9 mouse cellular contexts compared by ENCODE assay signal in genomic region chr6:98949703-98950191, GRCm38 (mm10).
DNase-seq lines count a peak whose midpoint lies in the region; ATAC-seq and TF ChIP-seq lines count a peak whose summit lies in the region.
"Had no signal": no experiment of that assay in that cellular context is flagged by ENCODE, and none has a peak within 500 bp of the region (broad histone marks: within the 10 kb centered on the region; RNA-seq: fewer than 3 reads in every experiment).

No protein-coding gene starts in this region.

- ATAC-seq in neural tube, embryonic 12.5 days (ENCODE audit: low FRiP score, low read depth): no peak
- ATAC-seq in heart, embryonic 14.5 days (ENCODE audit: insufficient number of reproducible peaks, insufficient read depth, low FRiP score, low read depth): no peak
- peak; percentile 80 for ATAC-seq in kidney, postnatal 0 days (replicated peaks; ENCODE audit: low FRiP score, low read depth)
- no peak for ATAC-seq in midbrain, embryonic 11.5 days (ENCODE audit: low FRiP score)

- no peak for DNase-seq in neural tube, embryonic 10.5 days (ENCODE audit: extremely low spot score, low spot score)
- DNase-seq in kidney, postnatal 0 days (ENCODE audit: low spot score): peak; percentile 62
- peak; percentile 88 for DNase-seq in midbrain, embryonic 11.5 days (ENCODE audit: low spot score, missing footprints)
- no peak for DNase-seq in cerebellum, postnatal 4 days (ENCODE audit: low spot score in 2 of 2)
- no peak for DNase-seq in layer of hippocampus, adult 9-11 months
- DNase-seq in cerebellum, postnatal 36 days: no peak

- no peak overlapping the region for H3K27ac ChIP-seq in neural tube, embryonic 12.5 days
- H3K27ac ChIP-seq in heart, embryonic 14.5 days (replicated peaks in 1 of 2; ENCODE audit: control insufficient read depth in 1 of 2, insufficient read depth in 1 of 2, low read depth in 2 of 2, low read length in 2 of 2): peak overlapping the region; percentile 11 to 62; a peak in 3 of 4 replicates
- H3K27ac ChIP-seq in kidney, postnatal 0 days: peak overlapping the region; percentile 80
- peak overlapping the region; percentile 5; the same call in 1 of the 2 replicates for H3K27ac ChIP-seq in midbrain, embryonic 11.5 days (ENCODE audit: low read depth, low read length)
- H3K27ac ChIP-seq: macrophage had no signal

- H3K27me3 ChIP-seq in neural tube, embryonic 12.5 days (replicated peaks): no peaks in the 10 kb centered on the region
- H3K27me3 ChIP-seq in heart, embryonic 14.5 days (ENCODE audit: control insufficient read depth, insufficient read depth, low read length): no peaks in the 10 kb centered on the region
- no peaks in the 10 kb centered on the region for H3K27me3 ChIP-seq in kidney, postnatal 0 days (ENCODE audit: insufficient read depth, low read length)
- H3K27me3 ChIP-seq in midbrain, embryonic 11.5 days (ENCODE audit: control insufficient read depth, insufficient read depth, low read length): no peaks in the 10 kb centered on the region

- no peak overlapping the region for H3K4me2 ChIP-seq in neural tube, embryonic 12.5 days (replicated peaks)
- H3K4me2 ChIP-seq in heart, embryonic 14.5 days (ENCODE audit: low read length): 0 out of 2 replicates have a peak overlapping the region, but pooled peaks have one; percentile 6
- H3K4me2 ChIP-seq in kidney, postnatal 0 days (ENCODE audit: low read length): peak overlapping the region; percentile 4; the same call in 1 of the 2 replicates
- H3K4me2 ChIP-seq in midbrain, embryonic 11.5 days: no peak overlapping the region

- TF ChIP-seq CTCF in kidney, postnatal 0 days (IDR thresholded peaks at IDR 0.05; ENCODE audit: low read depth): peak; percentile 16; the same call in 1 of the 2 replicates

- no peak overlapping the region for H3K4me3 ChIP-seq in neural tube, embryonic 12.5 days
- H3K4me3 ChIP-seq in heart, embryonic 14.5 days (ENCODE audit: control insufficient read depth in 1 of 2, insufficient read depth in 1 of 2, low read depth in 1 of 2, low read length in 2 of 2): no peak overlapping the region
- no peak overlapping the region for H3K4me3 ChIP-seq in kidney, postnatal 0 days (replicated peaks; ENCODE audit: low read depth, low read length)
- no peak overlapping the region for H3K4me3 ChIP-seq in midbrain, embryonic 11.5 days (ENCODE audit: low read depth, low read length)

- H3K9me3 ChIP-seq in neural tube, embryonic 12.5 days: no peaks in the 10 kb centered on the region
- no peaks in the 10 kb centered on the region for H3K9me3 ChIP-seq in heart, embryonic 14.5 days (ENCODE audit: control insufficient read depth, low read length)
- no peaks in the 10 kb centered on the region for H3K9me3 ChIP-seq in kidney, postnatal 0 days (replicated peaks; ENCODE audit: low read length)
- no peaks in the 10 kb centered on the region for H3K9me3 ChIP-seq in midbrain, embryonic 11.5 days (ENCODE audit: control insufficient read depth, low read length)

- WGBS in neural tube, embryonic 12.5 days: 29% methylated on average over 6 of the region's 6 CpGs
- 24% methylated on average over 6 of the region's 6 CpGs for WGBS in heart, embryonic 14.5 days
- WGBS in kidney, postnatal 0 days: 9% methylated on average over 6 of the region's 6 CpGs
- 30% methylated on average over 6 of the region's 6 CpGs for WGBS in midbrain, embryonic 11.5 days

- peaks cover 16% of the 10 kb centered on the region for H3K36me3 ChIP-seq in neural tube, embryonic 12.5 days
- peaks cover 45% of the 10 kb centered on the region for H3K36me3 ChIP-seq in heart, embryonic 14.5 days (ENCODE audit: control insufficient read depth, insufficient read depth, low read length)
- no peaks in the 10 kb centered on the region for H3K36me3 ChIP-seq in kidney, postnatal 0 days (ENCODE audit: insufficient read depth, low read length)
- no peaks in the 10 kb centered on the region; the same call in 1 of the 2 replicates for H3K36me3 ChIP-seq in midbrain, embryonic 11.5 days (ENCODE audit: control insufficient read depth, insufficient read depth, low read length)

- 0 out of 2 replicates have a peak overlapping the region, but pooled peaks have one; percentile 10 for H3K9ac ChIP-seq in neural tube, embryonic 12.5 days
- H3K9ac ChIP-seq in heart, embryonic 14.5 days (ENCODE audit: low read length): peak overlapping the region; percentile 0; the same call in 1 of the 2 replicates
- no peak overlapping the region for H3K9ac ChIP-seq in kidney, postnatal 0 days (ENCODE audit: low read depth, low read length)
- H3K9ac ChIP-seq in midbrain, embryonic 11.5 days (ENCODE audit: low read length): no peak overlapping the region

- H3K4me1 ChIP-seq in neural tube, embryonic 12.5 days: peaks cover 30% of the 10 kb centered on the region
- H3K4me1 ChIP-seq in heart, embryonic 14.5 days (ENCODE audit: control insufficient read depth in 2 of 2, insufficient read depth in 2 of 2, low read length in 2 of 2): peaks cover 12 to 20% of the 10 kb centered on the region in 2 experiments
- peaks cover 20% of the 10 kb centered on the region for H3K4me1 ChIP-seq in kidney, postnatal 0 days (replicated peaks; ENCODE audit: insufficient read depth, low read length)
- peaks cover 6% of the 10 kb centered on the region for H3K4me1 ChIP-seq in midbrain, embryonic 11.5 days (ENCODE audit: control insufficient read depth, insufficient read depth, low read length)

Comparison
In these comparisons a context has a peak if more than half of its experiments do, and no peak if none do; other contexts are left out.
1. H3K4me2 ChIP-seq: peak in heart, embryonic 14.5 days (single experiment) and kidney, postnatal 0 days (single experiment); none in neural tube, embryonic 12.5 days (single experiment) and midbrain, embryonic 11.5 days (single experiment).
2. H3K9ac ChIP-seq: peak in neural tube, embryonic 12.5 days (single experiment) and heart, embryonic 14.5 days (single experiment); none in kidney, postnatal 0 days (single experiment) and midbrain, embryonic 11.5 days (single experiment).
3. DNase-seq: peak in kidney, postnatal 0 days (single experiment) and midbrain, embryonic 11.5 days (single experiment); none in neural tube, embryonic 10.5 days (single experiment), cerebellum, postnatal 4 days (0 of 2), layer of hippocampus, adult 9-11 months (single experiment) and cerebellum, postnatal 36 days (0 of 2).